Mouse (Mus musculus): ENCODE data around the gene Gstm4.
"Not testable (repeated sequence)": the region's sequence is repeated elsewhere in the genome, so short reads cannot be mapped to it uniquely, and the experiment has no call there.

Gstm4 gene

GRCm38 (mm10) chr3:108069231-108069870, 24.7 kb upstream of the Gstm4 start:
- peak; percentile 49 for DNase-seq (ENCODE audit: low spot score)

DNA sequence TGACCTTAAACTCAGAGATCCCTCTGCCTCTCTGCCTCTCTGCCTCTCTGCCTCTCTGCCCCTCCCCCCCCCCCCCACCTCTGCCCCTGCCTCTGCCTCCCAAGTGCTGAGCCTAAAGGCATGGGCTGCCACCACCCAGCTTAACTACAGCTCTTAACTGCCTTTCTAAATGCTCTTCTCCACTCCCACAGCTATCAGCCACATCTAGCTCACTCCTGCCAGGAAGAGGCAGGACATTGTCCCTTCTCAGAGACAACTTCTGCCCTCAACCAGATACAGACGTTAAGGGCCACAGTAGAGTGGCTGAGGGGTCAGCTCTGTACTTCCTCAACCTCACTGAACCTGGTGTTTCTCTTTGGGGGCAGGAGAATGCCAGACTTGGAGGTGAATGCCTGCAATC, 24.1 kb upstream of the Gstm4 start:
- DNase-seq (ENCODE audit: low spot score) = no peak

- DNase-seq (ENCODE audit: low spot score) = no peak
Measured at GRCm38 (mm10) chr3:108067370-108067934, 22.8 kb upstream of the Gstm4 start.

GRCm38 (mm10) chr3:108065551-108065950, 20.9 kb upstream of the Gstm4 start:
- DNase-seq (ENCODE audit: low spot score) = no peak

DNA sequence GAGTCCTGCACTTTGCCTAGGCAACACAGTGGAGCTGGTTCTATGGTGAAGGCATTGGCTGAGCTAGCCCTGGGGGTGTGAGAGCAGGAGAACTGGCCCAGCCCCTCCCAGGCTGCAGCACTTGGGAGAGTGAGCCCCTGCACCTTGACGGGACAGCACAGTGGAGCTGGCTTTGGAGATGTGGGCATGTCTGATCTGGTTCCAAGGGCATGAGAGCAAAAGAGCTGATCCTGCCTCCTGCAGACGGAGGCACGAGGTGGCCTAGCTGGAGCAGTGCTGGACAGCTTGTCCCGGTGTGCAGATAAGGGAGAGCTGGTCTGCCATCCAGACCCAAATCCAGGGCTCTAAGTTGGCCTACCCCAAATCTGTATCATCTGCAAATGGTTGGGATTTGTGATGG, 20.0 kb upstream of the Gstm4 start:
- no peak for DNase-seq (ENCODE audit: low spot score)

GRCm38 (mm10) chr3:108062648-108063047, 18.0 kb upstream of the Gstm4 start:
- no peak for DNase-seq (ENCODE audit: low spot score)

DNA sequence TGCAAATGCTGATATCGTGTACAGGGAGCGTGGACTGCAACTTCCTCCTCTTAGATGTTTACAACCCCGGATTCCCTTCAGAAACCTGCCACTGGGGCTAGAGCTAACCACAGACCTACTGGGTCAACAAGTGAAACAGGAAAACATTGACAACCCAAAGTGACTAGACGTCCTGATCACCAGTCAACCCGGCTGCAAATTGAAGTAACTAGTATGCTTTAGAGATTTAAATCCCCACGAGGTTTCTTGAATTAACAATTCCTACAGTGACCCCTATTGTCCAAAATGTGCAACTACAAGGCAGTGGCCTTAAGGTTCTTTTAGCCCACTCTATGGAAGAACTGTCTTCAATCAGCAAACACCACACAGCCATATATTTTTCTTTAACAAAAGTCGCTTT, 16.7 kb upstream of the Gstm4 start:
- DNase-seq (ENCODE audit: low spot score) = no peak

GRCm38 (mm10) chr3:108050493-108050892, 5.8 kb upstream of the Gstm4 start:
- no peak for DNase-seq (ENCODE audit: low spot score)

GRCm38 (mm10) chr3:108048306-108048705, 3.6 kb upstream of the Gstm4 start:
- DNase-seq (ENCODE audit: low spot score) = no peak

- DNase-seq (ENCODE audit: low spot score) = no peak
Measured at GRCm38 (mm10) chr3:108046944-108047655, 2.4 kb upstream of the Gstm4 start.

- DNase-seq (ENCODE audit: low spot score) = no peak
Measured at GRCm38 (mm10) chr3:108033156-108033555, 11.5 kb downstream of the Gstm4 start.

- DNase-seq (ENCODE audit: low spot score) = no peak
Measured at GRCm38 (mm10) chr3:108032113-108032512, 12.6 kb downstream of the Gstm4 start.

DNA sequence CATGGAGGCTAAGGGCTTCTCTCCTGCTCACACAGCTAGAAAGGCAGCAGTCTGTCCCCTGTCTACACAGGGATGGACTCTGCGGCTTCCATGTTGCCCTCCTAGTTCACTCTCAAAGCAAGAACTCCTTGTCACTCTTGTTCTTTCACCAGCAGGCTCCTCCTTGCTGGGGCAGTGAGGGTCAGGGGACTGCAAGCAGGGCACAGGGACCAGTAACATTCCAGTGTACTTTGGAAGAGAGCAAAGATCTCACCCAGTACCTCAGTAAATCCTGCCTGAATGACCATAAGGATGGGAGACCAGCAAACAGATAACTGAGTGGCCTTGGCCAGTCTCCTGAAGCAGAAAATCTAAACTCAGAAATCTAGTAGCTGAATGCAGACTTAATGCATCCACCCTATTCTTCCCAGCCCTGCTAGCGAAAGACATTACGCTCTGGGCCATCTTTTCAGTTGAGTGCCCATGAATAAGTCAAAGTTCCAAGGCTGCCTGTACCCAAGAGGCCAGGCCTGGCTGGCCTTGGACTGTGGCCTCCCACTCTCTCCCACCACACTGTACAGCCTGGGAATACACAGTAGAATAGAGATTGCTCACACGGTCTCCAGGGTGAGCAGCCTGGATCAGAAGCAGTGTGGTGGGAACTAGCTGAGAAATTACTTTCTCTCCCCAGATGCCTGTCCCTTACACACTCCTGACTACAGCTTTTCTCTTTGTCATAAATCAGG, 15.9 kb downstream of the Gstm4 start:
- no peak for DNase-seq (ENCODE audit: low spot score)

- DNase-seq (ENCODE audit: low spot score) = no peak
Measured at GRCm38 (mm10) chr3:108026597-108026996, 18.1 kb downstream of the Gstm4 start.

DNA sequence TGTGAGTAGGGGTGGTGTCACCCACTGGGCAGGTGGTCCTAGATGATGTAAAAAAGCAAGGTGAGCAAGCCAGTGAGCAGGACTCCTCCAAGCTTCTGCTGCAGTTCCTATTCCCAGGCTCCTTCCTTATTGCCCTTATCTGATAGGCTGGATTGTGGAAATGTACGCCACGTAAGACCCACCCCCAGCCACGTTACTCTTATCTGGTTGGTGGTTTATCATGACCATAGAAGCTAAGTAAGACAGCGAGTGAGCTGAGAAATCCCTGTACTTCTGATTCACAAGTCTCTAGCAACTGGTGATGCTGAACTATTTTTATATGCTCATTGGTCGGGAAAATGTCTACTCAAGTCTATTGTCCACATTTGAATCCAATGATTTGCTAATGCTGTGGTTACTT, 18.6 kb downstream of the Gstm4 start:
- DNase-seq (ENCODE audit: low spot score) = no peak

- DNase-seq (ENCODE audit: low spot score) = no peak
Measured at GRCm38 (mm10) chr3:108025318-108025717, 19.4 kb downstream of the Gstm4 start.

DNA sequence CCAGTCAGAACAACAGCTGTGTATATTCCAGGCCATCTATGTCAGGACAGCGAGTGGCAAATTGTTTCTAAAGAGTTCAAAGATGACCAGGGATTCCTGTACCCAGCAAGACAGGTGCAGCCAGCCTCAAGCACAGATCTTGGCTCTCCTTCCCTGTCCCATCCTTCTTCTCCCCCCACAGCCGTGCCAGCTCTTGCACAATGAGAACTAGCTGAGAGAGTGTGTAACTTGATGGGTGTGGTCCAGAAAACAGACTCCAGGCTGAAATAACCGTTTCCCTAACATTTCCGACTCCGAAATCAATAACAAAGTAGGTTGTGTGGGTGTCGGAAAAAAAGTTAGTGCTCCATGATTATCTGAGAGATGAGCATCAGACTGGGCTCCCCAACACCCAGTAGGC, 22.0 kb downstream of the Gstm4 start:
- DNase-seq (ENCODE audit: low spot score) = no peak

DNA sequence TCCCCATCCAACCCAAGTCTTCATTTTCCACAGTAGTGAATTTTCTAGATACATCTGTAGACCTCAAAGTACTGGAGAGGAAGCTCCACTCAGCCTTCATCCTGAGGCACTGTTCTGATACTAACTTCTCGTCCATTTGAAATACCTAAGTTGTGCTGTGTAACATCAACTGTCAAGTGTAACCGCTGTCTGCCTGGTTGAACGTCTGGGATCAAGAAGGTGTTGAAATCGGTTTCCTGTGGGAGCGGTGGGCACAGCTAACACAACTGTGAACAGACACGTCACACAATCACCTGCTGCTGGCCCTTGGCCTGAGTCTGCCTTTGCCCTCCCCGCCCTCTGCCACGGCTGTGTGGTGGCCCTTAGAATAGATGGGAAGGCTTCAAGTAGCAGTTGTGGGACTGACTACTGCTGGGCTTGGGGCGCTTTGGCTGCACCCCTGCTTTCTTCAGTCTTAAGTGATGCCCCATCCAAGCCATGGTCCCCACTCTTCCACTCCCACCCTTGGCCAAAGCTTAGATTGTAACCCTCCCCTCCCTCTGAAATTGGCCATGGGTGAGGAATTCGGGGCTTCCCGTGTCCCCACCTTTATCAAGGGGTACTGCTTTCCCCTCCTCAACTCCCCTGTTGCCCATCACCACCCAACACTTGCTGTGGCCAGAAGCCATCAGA, 24.2 kb downstream of the Gstm4 start:
- not testable (repeated sequence) for DNase-seq (ENCODE audit: low spot score)

- not testable (repeated sequence) for DNase-seq (ENCODE audit: low spot score)
Measured at GRCm38 (mm10) chr3:108019226-108019625, 25.5 kb downstream of the Gstm4 start.

- DNase-seq (ENCODE audit: low spot score) = no peak
Measured at GRCm38 (mm10) chr3:108018190-108018820, 26.4 kb downstream of the Gstm4 start.

DNA sequence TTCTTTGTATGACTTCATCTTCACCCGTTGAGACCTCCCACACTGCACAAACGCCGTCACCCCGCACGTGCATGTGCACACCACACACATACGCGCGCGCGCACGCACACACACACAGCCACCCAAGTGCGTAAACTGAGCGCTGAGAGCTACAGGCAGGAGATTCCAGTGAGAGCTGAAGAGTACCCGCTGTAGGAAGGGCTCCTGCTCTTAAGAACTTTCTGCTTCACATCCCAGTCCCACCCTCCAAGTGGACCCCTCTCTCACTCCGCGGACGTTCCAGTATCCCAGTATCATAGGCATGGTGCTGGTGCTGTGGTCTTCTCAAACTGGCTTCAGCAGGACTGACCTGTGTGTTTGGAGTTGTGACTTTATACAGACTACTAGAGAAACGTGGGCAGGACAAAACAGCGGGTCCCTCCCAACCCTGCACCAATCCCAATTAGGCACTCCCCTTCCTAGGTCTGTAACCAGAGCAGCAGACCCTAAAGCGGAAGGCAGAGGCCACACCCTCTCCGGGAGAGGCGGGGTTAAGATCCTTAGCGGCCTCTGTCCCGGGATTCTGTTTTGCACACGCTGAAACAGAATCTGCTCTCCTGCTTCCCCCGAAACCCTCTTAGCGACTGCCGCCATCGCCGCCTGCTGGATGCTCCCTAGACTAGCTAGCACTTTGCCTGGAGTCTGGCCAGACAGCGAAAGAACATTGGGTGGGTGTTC, 27.1 kb downstream of the Gstm4 start, which contains the start of gene Gstm1:
Gstm1 (minus strand) TSS at position 501 of the 717 bp plus-strand sequence.
- peak; percentile 99 for DNase-seq (ENCODE audit: low spot score)
